Mouse (Mus musculus) midbrain, embryonic 10.5 days (tissue): ENCODE measurements around the gene Tmem51. TPM values are rescaled to one million over a fixed set of nuclear protein-coding genes. Genes with fewer than 3 reads are reported as not detected.

Experiments used
- DNase-seq: peaks from one replicate; pipeline ENCODE4 v3.0.0-alpha.2; 2017; ENCODE audit warnings: low spot score
- H3K27ac ChIP-seq: fragments of 300-500 bp; sonication (generic); replicated peaks from 2 replicates; pipeline ENCODE4 v1.5.1; 2016; ENCODE audit warnings: mild to moderate bottlenecking
- H3K27me3 ChIP-seq: fragments of 300-500 bp; sonication (generic); 2 replicates; pipeline ENCODE4 v1.6.1; 2016; ENCODE audit warnings: low read depth, mild to moderate bottlenecking; ENCODE audit not compliant: poor library complexity, severe bottlenecking
- H3K36me3 ChIP-seq: fragments of 300-500 bp; sonication (generic); 2 replicates; pipeline ENCODE4 v1.6.1; 2016; ENCODE audit warnings: mild to moderate bottlenecking, moderate library complexity
- H3K4me1 ChIP-seq: fragments of 300-500 bp; sonication (generic); 2 replicates; pipeline ENCODE4 v1.6.1; 2016
- H3K4me3 ChIP-seq: fragments of 300-500 bp; sonication (generic); 2 replicates; pipeline ENCODE4 v1.5.1; 2016; ENCODE audit warnings: mild to moderate bottlenecking, moderate library complexity
- H3K9me3 ChIP-seq: fragments of 300-500 bp; sonication (generic); replicated peaks from 2 replicates; pipeline ENCODE4 v1.6.1; 2016; ENCODE audit warnings: mild to moderate bottlenecking
- WGBS: fragments of 180-500 bp; shearing (Covaris S2); methylation state at CpG from one replicate; pipeline ENCODE4 v1.1.7; 2016; 5-methylcytosine and 5-hydroxymethylcytosine counted together
- polyA plus RNA-seq: library from polyadenylated mRNA; unstranded; fragments of >200 nt; fragmentation: Nextera tagmentation; extraction: Ambion mirVana; gene quantifications from 2 replicates; pipeline ENCODE4 v1.2.1, GENCODE M21; 2016

Gene Tmem51
- polyA plus RNA-seq, 1 experiment from 2014 or later, result 13.6 TPM

- Histone ChIP-seq H3K27me3 (peaks cover 31% of the 10 kb centered on the region), H3K4me1 (peaks cover 47% of the 10 kb centered on the region), H3K36me3 (no peaks in the 10 kb centered on the region), H3K9me3 (no peaks in the 10 kb centered on the region), H3K27ac (no peak overlapping the region), H3K4me3 (no peak overlapping the region)
- no peak for DNase-seq
- 89% methylated on average over 11 of the region's 11 CpGs for WGBS
These were observed 19.4 kb downstream of the Tmem51 start for GRCm38 (mm10) chr4:142064582-142065228.

GRCm38 (mm10) chr4:142063057-142063534, 21.0 kb downstream of the Tmem51 start:
- H3K4me3 ChIP-seq, result no peak overlapping the region
- no peaks in the 10 kb centered on the region for H3K9me3 ChIP-seq
- no peaks in the 10 kb centered on the region for H3K36me3 ChIP-seq
- DNase-seq, result no peak
- peaks cover 37% of the 10 kb centered on the region for H3K4me1 ChIP-seq
- peaks cover 15% of the 10 kb centered on the region for H3K27me3 ChIP-seq
- no peak overlapping the region for H3K27ac ChIP-seq
- WGBS, result 90% methylated on average over 8 of the region's 8 CpGs

- Histone ChIP-seq H3K4me1 (peaks cover 35% of the 10 kb centered on the region), H3K4me3 (no peak overlapping the region), H3K27ac (no peak overlapping the region), H3K27me3 (peaks cover 5% of the 10 kb centered on the region; the same call in 1 of the 2 replicates), H3K36me3 (no peaks in the 10 kb centered on the region), H3K9me3 (no peaks in the 10 kb centered on the region)
- DNase-seq, result no peak
- 83% methylated on average over 23 of the region's 23 CpGs for WGBS
These were observed 22.4 kb downstream of the Tmem51 start for GRCm38 (mm10) chr4:142061485-142062240.

- H3K4me1 ChIP-seq, result peaks cover 27% of the 10 kb centered on the region
These were observed 23.4 kb downstream of the Tmem51 start for GRCm38 (mm10) chr4:142060455-142061378.

GRCm38 (mm10) chr4:142059841-142060193, 24.3 kb downstream of the Tmem51 start:
- no peak overlapping the region for H3K4me3 ChIP-seq
- H3K27me3 ChIP-seq, result no peaks in the 10 kb centered on the region
- H3K27ac ChIP-seq, result no peak overlapping the region
- 92% methylated on average over 8 of the region's 8 CpGs for WGBS
- no peak for DNase-seq
- H3K4me1 ChIP-seq, result peaks cover 21% of the 10 kb centered on the region
- H3K9me3 ChIP-seq, result no peaks in the 10 kb centered on the region
- H3K36me3 ChIP-seq, result no peaks in the 10 kb centered on the region

More at GRCm38 (mm10) chr4:142060455-142061378, 23.4 kb downstream of the Tmem51 start:
- Histone ChIP-seq H3K4me3 (no peak overlapping the region), H3K36me3 (no peaks in the 10 kb centered on the region), H3K27me3 (no peaks in the 10 kb centered on the region), H3K9me3 (no peaks in the 10 kb centered on the region), H3K27ac (peak overlapping the region; percentile 59)
- 67% methylated on average over 18 of the region's 18 CpGs for WGBS
- DNase-seq, result no peak

GRCm38 (mm10) chr4:142059113-142059840, 24.8 kb downstream of the Tmem51 start:
- no peak overlapping the region for H3K27ac ChIP-seq
- no peak overlapping the region for H3K4me3 ChIP-seq
- peaks cover 21% of the 10 kb centered on the region for H3K4me1 ChIP-seq
- DNase-seq, result no peak
- WGBS, result 83% methylated on average over 13 of the region's 13 CpGs
- H3K9me3 ChIP-seq, result no peaks in the 10 kb centered on the region
- H3K36me3 ChIP-seq, result no peaks in the 10 kb centered on the region
- H3K27me3 ChIP-seq, result no peaks in the 10 kb centered on the region

- Histone ChIP-seq H3K4me1 (peaks cover 26% of the 10 kb centered on the region), H3K36me3 (no peaks in the 10 kb centered on the region), H3K9me3 (no peaks in the 10 kb centered on the region), H3K4me3 (no peak overlapping the region), H3K27me3 (no peaks in the 10 kb centered on the region), H3K27ac (0 out of 2 replicates have a peak overlapping the region, but pooled peaks have one; percentile 24)
- 87% methylated on average over 22 of the region's 22 CpGs for WGBS
- no peak for DNase-seq
These were observed 26.4 kb downstream of the Tmem51 start for GRCm38 (mm10) chr4:142057529-142058216.

GRCm38 (mm10) chr4:142055600-142055999, 28.5 kb downstream of the Tmem51 start:
- 84% methylated on average over 8 of the region's 8 CpGs for WGBS
- H3K27me3 ChIP-seq, result no peaks in the 10 kb centered on the region
- no peaks in the 10 kb centered on the region for H3K36me3 ChIP-seq
- no peak overlapping the region for H3K27ac ChIP-seq
- H3K9me3 ChIP-seq, result no peaks in the 10 kb centered on the region
- DNase-seq, result no peak
- H3K4me3 ChIP-seq, result no peak overlapping the region
- peaks cover 11% of the 10 kb centered on the region for H3K4me1 ChIP-seq

GRCm38 (mm10) chr4:142054580-142054979, 29.5 kb downstream of the Tmem51 start:
- Histone ChIP-seq H3K9me3 (no peaks in the 10 kb centered on the region), H3K4me3 (no peak overlapping the region), H3K27me3 (no peaks in the 10 kb centered on the region), H3K36me3 (no peaks in the 10 kb centered on the region), H3K27ac (no peak overlapping the region), H3K4me1 (peaks cover 7% of the 10 kb centered on the region)
- WGBS, result 92% methylated on average over 11 of the region's 11 CpGs
- no peak for DNase-seq

GRCm38 (mm10) chr4:142053661-142054448, 30.2 kb downstream of the Tmem51 start:
- Histone ChIP-seq H3K27ac (no peak overlapping the region), H3K36me3 (no peaks in the 10 kb centered on the region), H3K4me1 (peaks cover 7% of the 10 kb centered on the region), H3K4me3 (no peak overlapping the region), H3K27me3 (no peaks in the 10 kb centered on the region), H3K9me3 (no peaks in the 10 kb centered on the region)
- no peak for DNase-seq
- WGBS, result 62% methylated on average over 9 of the region's 9 CpGs

- Histone ChIP-seq H3K9me3 (no peaks in the 10 kb centered on the region), H3K4me1 (peaks cover 7% of the 10 kb centered on the region), H3K4me3 (no peak overlapping the region), H3K27ac (no peak overlapping the region), H3K27me3 (no peaks in the 10 kb centered on the region), H3K36me3 (no peaks in the 10 kb centered on the region)
- no peak for DNase-seq
- 70% methylated on average over 4 of the region's 4 CpGs for WGBS
These were observed 30.8 kb downstream of the Tmem51 start for GRCm38 (mm10) chr4:142053261-142053660.
